Mouse (Mus musculus) kidney, postnatal 10 days (tissue): Measurements from ENCODE around the gene Itpripl2.

ENCODE experiments used
- DNase-seq: peaks from one replicate; pipeline ENCODE4 v3.0.0; 2021; ENCODE audit warnings: mixed read lengths

Itpripl2 gene

GRCm38 (mm10) chr7:118486917-118487316 is 4.9 kb downstream of the Itpripl2 start:
- DNase-seq: no peak

- no peak for DNase-seq
Observed at GRCm38 (mm10) chr7:118483996-118484395, 7.8 kb downstream of the Itpripl2 start.

DNA sequence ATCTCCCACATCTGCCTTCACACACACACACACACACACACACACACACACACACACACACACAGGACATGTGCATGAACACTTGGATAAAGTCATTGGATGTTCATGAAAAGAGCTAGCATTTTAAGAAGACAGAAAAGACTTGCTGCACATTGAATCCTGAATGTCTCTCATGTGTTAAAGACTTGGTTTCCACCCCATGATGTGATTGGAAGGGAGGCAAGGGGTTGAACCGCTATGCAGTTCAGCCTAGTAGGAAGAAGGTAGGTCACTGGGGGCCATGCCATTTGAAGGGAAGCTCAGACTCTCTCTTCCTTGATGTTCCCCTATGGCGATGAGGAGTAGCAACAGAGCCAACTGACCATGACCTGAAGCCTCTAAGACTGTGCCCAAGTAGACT is 9.8 kb downstream of the Itpripl2 start:
- no peak for DNase-seq

DNA sequence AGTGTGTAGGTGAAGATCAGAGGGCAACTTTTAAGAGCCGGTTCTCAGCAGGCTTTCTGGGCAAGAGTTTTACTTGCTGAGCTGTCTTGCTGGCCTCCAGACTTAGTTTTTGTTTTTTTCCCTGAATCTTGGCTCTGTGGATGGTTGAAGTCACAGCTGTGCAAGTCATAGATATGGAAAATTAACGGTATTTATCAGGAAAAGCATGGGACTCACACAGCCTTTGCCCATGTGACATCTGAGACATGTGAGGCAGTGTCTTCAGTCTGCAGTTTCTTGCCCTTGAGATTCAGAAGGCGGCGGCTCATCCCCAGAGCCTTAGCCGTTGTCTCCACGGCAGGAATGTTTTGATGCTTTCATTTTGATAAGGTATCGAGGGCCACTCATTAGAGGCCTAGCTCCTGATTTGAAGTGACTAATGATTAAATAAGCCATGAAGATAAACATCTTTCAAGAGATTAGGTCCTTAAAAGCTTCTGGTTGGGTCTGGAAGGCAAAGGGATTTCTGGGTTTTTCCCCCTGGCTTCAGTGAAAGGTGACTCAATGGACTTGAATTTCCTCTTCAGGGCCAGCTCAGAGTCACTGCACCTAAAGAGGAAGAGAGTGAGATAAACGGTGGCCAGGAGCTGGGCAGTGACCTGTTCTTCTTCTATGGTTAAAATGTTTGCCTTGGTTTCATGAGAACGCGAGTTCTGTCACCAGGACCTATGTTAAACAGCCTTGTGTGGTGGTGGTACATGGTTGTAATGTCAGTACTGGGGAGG is 10.5 kb downstream of the Itpripl2 start:
- no peak for DNase-seq

GRCm38 (mm10) chr7:118480160-118480709 is 11.5 kb downstream of the Itpripl2 start:
- DNase-seq: no peak

- peak; percentile 83 for DNase-seq
Observed at GRCm38 (mm10) chr7:118478835-118479312, 12.9 kb downstream of the Itpripl2 start.

DNA sequence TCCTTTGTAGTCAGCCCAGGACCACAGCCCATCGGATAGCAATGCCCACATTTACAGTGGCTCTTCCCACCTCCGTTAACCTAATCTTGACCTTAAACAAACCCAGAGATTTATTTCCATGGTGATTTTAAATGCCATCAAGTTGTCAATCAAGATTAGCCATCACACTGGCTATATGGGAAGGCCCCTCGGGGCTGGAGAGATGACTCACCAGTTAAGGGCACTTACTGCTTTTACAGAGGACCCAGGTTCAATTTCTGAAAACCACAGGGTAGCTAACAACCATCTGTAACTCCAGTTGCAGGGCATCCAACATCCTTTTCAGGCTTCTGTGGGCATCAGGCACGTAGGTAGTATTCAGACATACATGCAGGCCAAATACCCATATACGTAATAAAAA is 15.3 kb downstream of the Itpripl2 start:
- DNase-seq: no peak

- DNase-seq: peak; percentile 70
Observed at GRCm38 (mm10) chr7:118475008-118475705, 16.6 kb downstream of the Itpripl2 start.

- no peak for DNase-seq
Observed at GRCm38 (mm10) chr7:118472886-118473285, 18.9 kb downstream of the Itpripl2 start.

- no peak for DNase-seq
Observed at GRCm38 (mm10) chr7:118468060-118468459, 23.7 kb downstream of the Itpripl2 start.

DNA sequence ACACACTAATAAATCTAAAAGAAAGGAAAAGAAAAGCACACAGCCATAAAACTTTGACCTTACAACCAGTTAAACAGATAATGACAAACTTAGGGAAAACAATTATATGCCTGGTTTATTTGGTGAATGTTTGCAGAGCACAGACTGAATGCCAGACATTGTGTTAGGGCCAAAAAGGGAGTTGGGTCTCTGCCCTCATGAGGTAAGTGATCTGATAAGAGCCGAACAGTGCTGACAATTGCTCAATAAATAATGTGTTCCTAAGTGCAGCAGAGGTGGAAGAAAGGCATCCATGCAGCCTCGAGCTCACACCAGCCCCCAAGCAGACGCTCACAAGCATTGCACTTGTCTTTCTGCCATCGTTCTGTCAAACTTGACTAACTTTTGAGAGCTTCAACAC is 27.3 kb downstream of the Itpripl2 start:
- DNase-seq: no peak

DNA sequence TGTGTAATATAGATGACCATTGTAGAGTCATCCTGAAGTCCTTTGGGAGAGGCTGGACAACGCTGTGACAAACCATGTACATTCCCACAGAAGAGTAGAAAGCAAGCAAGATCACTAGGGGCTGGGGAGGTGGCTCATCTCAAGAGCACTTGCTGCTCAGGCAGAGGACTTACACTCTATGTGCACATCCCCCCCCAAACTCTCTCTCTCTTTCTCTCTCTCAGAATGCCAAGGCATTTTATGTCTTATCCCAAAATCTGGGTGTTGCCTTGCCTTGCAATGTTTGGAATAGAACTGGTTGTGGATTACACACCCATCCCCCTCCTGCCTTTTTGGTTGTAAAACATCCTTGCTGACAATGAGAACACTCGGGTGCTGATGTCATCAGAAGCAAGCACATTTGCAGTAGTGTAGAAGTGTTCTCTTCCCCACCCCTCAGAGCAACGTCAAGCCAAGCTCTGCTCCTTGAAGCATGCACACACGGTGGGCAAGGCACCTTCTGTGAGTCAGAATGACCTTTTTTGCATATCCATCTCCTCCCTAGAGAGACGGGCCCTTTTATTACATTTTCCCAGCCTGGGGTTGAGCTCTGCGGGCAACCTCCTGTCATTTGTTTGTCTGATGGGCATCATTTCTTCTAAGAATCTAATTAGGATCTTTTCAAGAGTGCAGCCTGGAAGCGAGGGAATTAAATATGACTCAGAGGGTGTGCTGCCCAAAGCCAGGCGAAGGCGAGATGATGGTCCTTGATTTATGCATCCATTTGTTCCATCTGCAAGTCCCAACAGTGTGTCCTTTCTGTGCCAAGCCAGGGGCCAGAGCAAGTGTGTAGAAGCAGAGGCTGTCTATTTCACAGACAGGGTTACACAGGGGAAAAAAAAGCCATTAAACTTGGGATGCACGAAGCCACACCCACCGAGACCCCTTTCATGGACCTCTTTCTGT is 28.7 kb downstream of the Itpripl2 start:
- DNase-seq: no peak

DNA sequence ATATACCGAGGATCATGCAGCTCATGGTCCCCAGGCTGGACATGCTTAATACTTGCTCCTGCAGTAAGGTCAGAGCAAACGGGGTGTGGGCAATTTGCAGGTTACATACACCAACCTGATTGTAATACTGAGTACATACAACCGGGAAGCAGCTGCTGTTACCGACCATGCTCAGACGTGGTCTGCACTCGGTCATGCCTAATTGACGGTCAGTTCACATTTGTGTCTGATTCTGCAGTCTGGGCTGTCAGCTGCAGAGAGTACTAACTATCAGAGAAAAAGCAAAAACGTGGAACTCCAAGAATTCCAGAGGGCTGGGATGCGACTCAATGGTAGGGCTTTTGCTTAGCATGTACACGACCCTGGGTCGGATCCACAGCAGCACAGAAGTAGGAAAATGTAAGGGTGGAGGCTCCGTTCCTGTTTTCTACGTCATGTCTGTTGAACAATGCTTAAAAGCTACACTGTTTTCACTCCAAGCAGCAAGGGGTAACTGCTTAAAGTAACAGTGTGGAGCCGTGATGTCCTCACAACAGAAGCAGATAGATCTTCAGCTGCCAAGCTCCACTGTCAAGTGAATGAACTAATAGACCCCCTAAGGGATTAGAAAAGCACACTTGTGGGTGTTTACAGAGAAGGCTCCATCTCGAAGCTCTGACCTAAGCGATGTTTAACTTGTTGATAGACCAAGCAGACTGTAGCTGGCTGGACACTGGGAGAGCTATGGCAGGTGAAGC is 30.2 kb downstream of the Itpripl2 start:
- DNase-seq: no peak

DNA sequence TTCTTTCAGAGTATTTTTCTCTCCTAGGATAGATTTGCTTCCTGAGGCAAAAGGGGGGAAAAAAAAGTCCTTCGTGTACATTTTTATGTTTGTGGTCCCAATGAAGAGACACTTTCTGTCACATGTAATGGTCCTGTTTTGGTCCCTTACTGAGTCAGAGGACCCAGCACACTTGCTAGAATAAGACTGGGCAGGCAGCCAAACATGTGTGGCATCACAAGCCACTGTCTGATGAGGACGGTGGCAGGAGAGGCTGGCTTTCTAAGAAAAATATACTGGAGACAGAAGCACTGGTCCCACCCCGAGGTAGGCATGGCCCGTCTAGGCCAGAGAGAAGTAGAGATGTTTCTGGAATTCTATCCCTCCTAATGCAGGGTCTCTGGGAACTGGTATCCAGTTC is 38.1 kb downstream of the Itpripl2 start:
- DNase-seq: no peak

DNA sequence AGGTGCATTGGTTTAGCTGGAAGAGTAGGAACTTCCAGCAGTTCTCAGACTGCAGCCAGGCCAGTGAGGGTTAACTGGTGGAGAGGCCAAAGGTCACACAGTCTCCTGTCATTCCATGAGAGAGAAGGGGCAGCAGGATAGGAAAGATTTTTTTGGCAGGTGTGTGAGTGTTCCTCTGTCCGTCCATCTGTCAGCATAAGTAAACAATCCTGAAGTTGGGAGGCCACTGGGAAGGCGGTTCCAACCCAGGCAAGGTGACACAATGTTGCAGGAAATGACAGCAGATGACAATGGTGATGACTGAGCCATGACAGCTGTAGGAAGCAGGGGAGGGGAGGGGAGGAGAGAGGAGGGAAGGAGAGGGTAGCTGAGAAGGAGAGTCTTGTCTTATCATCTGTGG is 38.8 kb downstream of the Itpripl2 start:
- no peak for DNase-seq

GRCm38 (mm10) chr7:118448134-118448967 is 43.4 kb downstream of the Itpripl2 start, which contains the start of gene Syt17:
Gene Syt17, minus strand, starts transcription at chr7:118448222.
- peak; percentile 83 for DNase-seq

DNA sequence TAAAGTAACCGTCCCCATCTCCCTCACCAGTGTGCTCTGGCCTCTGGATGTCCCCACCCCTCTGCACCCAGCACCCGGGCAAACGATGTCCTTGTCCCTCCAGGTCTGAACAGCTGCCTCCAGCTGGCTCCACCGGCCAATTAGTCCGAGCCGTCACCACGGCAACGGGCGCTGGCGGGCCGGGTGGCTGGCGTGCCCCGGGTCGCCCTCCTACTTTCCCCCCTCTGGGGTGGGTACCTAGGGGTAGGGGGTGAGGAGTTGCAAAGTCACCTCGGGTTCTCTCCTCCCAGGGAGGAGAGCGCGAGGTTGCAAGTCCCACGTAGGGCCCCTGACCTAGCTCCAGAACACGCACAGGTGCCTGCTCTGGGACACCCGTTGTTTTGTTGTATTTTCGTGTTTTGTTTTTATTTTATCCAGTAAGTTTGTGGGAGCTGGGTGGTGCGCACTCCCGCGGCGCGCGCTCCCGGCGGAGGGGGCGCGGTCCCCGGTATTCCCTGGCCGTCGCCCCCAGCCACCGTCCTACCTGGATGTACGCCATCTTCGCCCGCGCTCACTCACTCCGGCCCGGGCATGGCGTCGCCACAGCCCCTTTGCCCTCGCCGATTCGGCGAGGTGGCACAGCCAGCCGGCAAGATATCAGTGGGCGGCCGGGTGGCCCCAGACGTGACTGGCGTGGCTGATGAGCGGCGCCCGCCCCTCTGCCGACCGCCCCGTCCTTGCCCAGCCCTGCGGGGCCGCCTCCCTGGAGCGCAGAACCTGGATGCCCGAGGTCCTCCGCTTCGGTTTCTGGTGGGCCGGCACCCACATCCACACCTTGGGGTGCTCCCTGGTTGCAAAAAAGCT is 44.3 kb downstream of the Itpripl2 start:
- DNase-seq: peak; percentile 86

GRCm38 (mm10) chr7:118443895-118444485 is 47.8 kb downstream of the Itpripl2 start:
- DNase-seq: no peak

DNA sequence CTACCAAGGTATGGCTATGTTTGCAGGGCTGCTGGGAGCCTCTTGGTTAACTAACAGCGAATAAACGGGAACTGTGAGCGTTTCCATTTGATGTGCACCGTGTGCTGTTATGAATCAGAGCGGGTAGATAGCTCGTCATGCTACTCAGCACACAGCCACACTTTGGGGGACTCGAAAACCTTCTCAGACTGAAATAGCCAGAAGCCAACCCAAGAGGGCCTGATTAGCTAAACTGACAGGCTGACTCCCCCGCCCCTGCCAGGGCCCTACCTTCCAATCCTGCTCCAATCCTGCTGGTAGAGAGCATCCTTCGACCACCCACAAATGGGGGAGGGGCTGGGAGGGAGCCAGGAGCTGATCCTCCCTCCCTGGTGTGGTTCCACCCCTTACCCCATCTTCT is 48.4 kb downstream of the Itpripl2 start:
- no peak for DNase-seq

DNA sequence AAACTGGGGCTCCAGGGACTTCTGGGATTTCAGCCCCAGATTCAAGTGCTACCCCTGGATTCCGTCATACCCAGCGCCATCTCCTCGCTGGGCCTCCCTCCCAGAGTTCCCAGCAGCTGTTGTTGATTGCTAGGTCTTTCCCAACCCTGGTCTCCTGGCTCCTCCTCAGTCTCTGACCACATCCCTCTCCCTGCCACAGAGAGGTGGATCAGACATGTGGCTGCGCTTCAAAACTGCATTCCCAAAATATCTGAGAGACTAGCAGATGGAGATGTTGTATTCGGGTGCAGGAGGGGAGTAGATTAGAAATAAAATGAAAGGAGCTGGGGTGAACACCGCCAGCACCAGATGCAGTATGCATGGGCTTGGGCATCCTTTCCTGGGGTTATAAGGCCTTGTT is 50.2 kb downstream of the Itpripl2 start:
- DNase-seq: no peak
